Mouse (Mus musculus) erythroblast, adult 5-6 weeks (primary cell): ENCODE measurements around the gene Cdc20. TPM values are rescaled to one million over a fixed set of nuclear protein-coding genes. Genes with fewer than 3 reads are reported as not detected.

Experiments
- ATAC-seq: replicated peaks from 2 replicates; pipeline ENCODE4 v1.8.0; 2016; ENCODE audit warnings: moderate number of reproducible peaks, mild to moderate bottlenecking, moderate TSS enrichment, inconsistent platforms; ENCODE audit not compliant: poor library complexity, low FRiP score, severe bottlenecking
- total RNA-seq, 2 experiments: library from RNA; stranded (forward) in 1 of 2; stranded (reverse) in 1 of 2; fragments of 150-400 nt in 1 of 2; fragments of 200-764, 138-1000 nt in 1 of 2; gene quantifications; 2 replicates each; pipeline versions ENCODE4 v1.2.3 to v1.2.4; 2015 to 2017; ENCODE audit warnings: low replicate concordance in 2 of 2

The Cdc20 gene
- total RNA-seq, 2 experiments from 2014 or later = 32.5 to 46.6 TPM

DNA sequence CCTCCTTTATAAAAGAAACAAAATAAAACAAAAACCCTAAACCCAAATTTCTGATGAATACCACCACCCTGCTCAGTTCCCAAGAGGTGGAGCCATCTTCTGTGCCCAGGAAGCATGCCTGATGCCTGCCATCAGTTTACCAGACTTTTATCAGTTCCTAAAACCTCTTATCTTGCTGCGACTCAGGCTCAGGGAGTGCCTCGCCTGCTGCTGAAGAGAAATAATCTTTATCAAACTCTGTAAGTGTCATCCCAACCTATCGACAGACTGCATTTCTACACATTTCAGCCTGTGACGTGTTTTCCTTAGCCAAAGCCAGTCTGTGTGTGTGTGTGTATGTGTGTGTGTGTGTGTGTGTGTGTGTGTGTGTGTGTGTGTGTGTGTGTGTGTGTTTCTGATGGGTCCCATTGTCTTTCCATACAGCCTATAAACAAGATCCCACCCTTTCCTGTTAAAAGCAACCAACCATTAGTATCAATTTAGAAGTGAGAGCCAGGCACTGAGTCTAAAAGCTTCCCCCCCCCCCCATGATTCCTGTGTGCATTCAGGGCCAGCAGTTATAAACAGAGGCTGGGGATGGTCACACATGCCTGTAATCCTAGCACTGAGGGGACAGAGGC, 12.5 kb downstream of the Cdc20 start:
- peak; percentile 45 for ATAC-seq

DNA sequence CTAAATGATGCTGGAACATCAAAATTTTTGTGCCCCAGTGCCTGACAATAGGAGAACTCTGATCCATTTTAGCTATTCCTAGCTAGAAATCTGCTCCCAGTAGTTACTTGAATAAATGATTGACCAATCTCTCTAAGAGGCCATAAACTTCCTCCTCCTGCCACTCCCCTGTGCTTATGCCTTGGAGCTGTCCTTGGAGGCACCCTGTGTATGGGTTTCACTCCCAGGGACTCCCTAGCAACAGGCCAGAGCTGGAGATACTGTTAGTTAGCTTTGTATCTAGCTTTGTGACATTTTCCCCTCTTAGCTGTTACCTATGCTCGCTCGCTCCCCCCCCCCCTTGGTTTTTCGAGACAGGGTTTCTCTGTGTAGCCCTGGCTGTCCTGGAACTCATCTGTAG, 15.8 kb downstream of the Cdc20 start:
- no peak for ATAC-seq

DNA sequence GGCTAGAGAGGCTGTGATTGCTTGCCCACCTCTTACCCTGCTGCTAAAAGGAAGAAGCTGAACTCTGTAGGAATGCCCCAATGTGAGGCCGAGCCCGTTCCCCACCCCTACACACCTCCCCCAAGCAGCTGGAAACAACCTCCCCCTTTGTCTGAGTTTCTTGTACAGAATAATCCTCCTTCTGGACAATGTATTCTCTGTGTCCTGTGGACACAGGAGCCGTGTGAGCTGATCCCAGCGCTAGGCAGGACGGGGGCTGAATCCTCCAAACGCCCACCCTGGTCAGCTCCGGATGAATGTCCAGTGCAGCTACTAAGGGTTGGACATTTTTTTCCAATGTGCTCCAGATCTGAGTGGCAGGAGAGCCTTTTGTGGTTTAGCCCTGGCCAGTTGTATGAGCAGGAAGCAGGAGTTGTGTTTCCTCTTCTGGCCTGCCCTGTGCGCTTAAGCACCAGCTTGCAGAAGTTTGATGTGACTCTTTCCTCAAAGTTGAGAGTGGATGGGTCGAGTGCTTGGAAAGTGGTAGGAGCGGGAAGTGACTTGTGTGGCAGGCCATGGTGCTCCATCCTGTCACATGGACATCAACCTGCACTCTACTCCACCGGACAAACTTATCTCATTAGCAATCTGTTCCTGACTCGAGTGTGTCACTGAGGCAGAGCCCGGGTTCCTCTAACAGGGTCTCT, 19.9 kb downstream of the Cdc20 start:
- ATAC-seq = no peak

DNA sequence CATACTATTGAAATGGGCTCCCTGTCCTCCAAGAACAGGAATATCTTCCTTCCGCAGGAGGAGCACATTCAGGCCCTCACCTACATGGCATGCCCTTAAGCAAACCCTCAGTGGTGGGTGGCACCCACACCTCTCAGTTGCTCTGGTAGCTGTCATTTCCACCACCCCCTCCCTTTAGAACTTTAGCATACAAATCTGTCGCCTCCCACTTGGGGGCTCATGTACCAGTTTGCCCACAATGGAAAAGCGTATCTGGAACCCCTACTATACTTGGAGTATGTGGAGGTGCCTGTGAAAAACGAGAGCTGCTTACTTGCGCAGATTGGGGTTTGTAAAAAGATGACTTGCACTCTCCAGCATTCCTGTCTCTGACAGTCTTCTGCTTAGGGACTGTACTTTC, 20.8 kb downstream of the Cdc20 start:
- no peak for ATAC-seq

DNA sequence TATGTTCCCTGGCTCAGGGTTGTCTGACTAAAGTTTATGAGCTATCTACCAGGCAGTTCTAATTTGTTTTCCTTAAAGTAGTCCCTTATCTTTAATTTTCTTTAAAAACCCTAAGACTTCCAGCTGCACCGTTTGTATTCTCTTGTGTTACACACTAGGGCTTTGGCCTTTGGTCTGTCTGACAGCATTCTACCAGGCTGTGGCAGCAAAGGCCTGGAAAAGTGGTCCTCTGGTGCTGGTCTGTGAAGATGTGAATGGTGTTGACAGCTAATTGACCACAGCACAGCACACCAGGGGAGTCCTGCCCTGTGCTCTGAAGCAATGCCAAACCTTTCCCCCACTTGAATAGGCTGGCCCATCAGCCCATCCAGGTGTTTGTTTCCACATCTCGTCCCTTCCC, 21.4 kb downstream of the Cdc20 start:
- ATAC-seq = no peak

DNA sequence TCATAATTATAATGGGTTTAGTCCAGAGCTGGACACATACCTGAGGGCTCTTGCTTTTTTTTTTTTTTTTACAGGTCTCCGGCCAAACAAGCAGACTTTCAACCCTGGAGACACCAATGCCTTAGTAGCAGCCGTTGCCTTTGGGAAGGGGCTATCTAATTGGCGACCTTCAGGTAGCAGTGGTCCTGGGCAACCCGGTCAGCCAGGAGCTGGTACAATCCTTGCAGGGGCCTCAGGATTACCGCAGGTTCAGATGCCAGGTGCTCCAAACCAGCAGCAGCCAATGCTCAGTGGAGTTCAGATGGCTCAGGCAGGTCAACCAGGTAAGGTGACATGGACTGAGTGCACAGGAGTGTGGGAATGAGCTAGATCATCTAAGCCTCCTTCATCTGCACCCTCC, 23.6 kb downstream of the Cdc20 start:
- ATAC-seq = no peak

DNA sequence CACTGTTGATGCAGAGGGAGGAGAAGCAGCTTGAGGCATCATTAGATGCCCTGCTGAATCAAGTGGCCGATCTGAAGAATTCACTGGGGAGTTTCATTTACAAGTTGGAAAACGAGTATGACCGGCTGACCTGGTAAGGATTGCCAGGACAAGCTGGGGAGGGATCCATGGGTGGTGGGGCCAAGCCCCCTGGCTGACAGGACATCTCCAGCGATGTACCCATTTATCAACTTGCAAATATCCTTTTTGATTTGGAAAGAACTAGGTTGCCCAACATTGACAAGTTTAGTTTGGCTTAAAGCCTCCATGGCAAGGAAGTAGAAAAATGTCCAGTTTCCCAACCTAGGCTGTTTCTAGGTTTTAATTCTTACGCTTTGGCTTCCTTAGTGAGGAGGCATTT, 26.3 kb downstream of the Cdc20 start:
- no peak for ATAC-seq

DNA sequence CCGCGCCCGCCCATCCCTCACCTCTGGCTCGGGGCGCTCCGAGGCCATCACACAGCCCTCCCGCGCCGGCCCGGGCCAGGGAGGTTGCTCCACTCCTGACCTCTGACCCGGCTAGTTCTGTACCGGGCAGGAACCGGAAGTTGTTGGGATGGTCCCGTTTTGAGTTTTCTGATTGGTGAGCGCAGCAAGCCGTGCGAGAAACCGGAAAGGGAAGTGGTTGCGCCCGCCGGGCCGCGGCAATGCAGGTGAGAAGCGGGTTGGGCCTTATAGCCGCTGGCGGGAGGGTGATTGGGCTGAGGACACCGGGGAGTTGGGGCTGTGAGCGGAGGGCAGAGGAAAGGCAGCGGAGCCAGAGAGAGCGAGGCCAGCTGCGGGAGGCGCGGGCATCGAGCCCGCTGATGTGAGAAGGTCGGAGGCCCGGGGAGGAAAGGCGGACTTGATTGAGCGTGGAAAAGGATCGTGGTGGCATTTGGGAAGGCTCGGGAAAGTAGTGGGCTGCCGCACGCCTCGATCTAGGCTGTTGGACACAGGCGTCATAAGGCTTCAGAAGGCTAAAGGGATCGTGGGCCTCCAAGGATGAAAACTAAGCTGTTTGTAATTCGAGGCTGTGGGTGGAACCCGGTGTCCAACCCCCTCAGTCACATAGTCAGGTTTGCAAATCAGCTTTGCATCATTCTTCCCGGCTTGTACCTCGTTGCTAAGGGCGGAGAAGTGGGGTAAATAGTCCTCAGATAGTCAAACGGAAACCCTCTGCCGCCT, 27.8 kb downstream of the Cdc20 start, which contains the start of the genes Szt2 and Med8:
Szt2 (minus strand) TSS at position 132 of the 759 bp plus-strand sequence.
Med8 (plus strand) TSS at position 196 of the 759 bp plus-strand sequence.
- ATAC-seq = peak; percentile 98

DNA sequence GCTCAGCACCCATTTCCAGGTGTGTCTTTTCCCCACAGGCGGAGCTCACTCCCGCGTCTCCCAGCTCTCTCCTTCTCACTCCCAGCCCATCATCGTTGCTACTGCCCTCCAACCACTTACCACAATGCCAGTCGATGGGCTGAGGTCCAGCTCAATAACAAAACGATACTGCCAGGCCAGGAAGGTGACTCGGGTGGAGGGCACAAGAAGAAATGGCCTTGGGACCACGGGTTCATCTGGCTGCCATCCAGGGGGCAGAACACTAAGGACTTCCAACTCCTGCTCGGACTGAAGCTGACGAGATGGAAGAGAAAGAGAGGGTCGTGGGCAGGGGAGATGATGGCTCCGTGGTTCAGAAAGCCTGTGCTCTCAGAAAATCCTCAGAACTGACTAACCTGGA, 34.5 kb downstream of the Cdc20 start:
- ATAC-seq = no peak

DNA sequence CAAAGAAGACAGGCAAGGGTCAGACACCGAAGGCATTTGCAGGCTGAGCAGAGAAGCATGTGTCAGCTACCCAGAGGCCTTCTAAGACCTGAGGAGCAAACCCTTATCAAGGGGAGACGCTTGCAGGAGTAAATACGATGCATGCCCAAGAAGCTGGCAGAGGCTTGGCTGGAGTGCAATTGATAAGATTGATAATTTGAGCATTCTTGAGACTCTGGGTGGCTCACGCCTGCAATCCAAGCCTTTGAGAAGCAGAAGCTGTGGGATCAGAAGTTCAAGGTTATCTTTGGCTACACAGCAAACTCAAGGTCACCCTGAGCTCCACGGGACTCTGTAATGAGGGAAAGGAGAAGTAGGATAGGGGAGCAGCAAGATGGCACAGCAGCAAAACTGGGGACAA, 35.2 kb downstream of the Cdc20 start:
- peak; percentile 26; the same call in 1 of the 2 replicates for ATAC-seq

DNA sequence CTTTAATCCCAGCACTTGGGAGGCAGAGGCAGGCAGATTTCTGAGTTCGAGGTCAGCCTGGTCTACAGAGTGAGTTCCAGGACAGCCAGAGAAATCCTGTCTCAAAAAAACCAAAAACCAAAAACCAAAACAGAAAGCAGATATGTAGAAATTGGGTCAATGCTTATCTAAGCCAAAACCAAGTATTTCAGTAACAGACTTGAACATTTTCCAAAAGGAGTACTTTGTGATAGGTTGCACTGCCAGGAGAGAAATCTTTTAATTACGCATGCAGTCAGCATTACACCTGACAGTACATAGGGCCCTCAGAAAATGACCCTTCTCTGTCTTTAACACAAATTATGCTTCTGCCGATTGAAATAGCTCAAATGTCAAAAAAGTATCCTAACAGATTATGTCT, 35.7 kb downstream of the Cdc20 start:
- ATAC-seq = no peak

DNA sequence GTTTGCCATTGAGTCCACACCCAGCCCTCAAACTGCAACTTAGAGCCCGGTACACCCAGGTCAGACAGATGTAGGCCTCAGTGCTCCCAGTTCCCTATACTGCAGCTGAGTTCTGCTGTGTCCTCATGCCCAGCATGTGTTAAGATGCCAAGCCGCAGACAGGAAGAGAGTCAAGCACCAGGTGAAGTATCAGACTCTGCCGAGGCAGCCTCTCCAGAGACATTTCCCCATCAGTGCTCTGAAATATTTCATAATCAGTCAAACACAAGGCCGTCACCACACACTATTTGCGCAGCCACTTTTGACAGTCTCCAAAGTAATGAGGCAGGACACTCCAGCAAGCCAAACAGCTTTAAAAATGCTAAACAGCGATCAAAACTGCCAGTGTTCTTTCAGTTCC, 38.8 kb downstream of the Cdc20 start:
- ATAC-seq = no peak

DNA sequence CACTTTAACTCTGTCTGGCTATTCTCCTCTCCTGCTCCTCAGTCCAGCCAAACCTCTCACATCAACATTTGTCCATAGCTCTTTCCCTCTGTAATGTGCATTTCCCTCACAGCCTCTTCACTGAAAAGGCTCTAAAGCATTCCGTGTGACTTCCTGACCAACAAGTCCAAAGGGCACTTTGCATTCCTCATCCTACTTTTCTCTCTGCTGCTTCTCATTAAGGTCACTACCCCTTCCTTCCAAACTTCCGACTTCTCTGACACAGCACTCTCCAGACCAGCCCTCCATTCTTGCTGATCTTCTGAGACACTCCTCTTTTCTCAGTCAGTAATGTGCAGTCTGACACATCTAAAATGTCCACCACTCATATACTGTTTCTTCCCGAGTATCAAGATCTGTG, 40.7 kb downstream of the Cdc20 start:
- no peak for ATAC-seq

DNA sequence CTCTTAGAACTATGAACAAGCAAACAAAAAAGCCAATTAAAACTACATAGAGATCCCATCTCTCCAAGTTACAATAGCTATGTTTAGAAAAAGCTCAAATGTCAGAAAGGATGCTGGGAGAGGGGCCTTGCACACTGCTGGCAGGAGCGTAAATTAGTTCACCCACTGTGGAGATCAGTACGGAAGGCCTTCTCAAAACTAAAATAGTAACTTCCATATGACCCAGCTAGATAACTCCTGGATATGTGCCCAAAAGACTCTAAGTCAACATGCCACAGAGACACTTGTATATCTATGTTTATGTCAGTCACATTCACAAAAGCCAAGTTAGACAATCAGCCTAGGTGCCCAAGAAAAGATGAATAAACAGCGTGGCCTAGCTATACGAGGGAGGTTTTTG, 41.9 kb downstream of the Cdc20 start:
- peak; percentile 54 for ATAC-seq

DNA sequence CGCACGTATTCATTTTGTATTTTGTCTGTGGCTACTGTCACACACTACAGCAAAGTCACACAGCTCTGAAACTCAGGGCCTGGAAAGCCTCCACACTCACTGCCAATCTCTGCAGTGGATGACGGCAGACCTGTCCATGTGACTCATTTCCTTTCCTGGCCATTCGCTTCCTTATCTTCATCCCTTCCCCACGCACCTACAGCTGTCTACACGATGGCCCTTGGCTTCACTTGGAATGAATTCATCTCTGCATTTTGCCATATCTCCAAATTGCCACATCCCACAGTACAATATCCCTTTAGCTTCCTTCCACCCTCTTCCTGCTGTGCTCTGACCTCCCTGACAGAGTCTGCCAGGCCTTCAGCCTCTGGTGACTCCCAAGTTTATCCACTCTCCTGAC, 42.6 kb downstream of the Cdc20 start:
- no peak for ATAC-seq

DNA sequence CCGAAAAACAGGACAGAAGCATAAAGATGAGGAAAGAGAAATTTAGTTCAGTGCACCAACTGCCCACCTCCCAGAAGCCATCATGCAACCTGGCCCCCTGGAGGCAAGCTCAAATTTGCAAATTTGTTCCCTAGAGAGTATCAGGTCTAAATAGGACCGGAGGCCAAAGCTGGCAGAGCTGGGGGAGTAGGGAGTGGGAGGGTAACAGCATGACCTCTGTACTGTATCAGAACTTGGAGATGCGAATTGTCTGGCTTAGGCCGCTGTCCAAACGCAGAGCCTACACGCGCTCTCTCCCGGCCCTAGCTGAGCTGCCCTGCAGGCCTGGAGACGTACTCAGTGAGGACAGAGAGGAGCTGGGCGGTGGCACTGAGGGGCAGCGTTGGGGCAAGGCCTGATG, 47.0 kb downstream of the Cdc20 start:
- no peak for ATAC-seq

DNA sequence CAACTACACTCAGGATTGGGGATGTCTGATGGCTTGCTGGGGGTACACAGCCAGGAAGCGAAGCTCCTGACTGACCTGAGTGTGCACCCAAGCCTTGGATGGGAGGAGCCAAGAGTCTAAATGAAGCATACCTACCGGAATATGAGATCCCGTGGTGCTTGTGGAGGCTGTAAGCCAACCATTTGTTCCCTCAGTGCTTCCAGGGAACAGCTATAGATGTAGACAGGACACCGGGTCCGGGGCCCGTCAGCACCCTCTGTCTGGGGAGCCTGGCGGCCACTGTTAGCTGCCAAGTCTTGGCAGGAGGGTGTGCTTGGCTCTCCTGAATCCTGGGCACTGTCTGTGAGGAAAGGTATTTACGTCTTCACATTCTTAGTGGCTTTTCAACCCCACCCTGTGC, 49.8 kb downstream of the Cdc20 start:
- no peak for ATAC-seq

DNA sequence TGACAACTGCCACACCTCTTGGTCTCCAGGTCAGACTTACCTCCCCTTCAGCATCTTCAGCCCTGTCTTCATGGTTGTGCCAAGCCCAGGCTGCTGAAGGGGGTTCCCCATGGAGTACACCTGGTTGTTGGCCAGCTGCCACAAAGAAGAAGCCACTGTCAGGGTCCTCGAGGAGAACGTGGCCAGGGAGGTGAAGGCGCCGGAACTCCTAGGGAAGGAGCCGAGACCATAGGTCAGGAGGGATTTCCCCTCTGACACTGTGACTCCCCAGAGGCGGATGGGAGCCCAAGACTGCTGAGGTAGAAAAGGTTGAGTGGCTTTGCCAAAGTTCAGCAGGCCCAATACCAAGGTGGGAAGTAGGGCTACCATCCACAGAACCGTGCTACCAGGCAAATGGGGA, 53.9 kb downstream of the Cdc20 start:
- no peak for ATAC-seq
